Mouse (Mus musculus): Measurements from ENCODE around the gene Lrrtm4. TPM values are rescaled to one million over a fixed set of nuclear protein-coding genes. Genes with fewer than 3 reads are reported as not detected.

Gene Lrrtm4
- not detected for polyA plus RNA-seq (2017; shearing (Covaris generic))

DNA sequence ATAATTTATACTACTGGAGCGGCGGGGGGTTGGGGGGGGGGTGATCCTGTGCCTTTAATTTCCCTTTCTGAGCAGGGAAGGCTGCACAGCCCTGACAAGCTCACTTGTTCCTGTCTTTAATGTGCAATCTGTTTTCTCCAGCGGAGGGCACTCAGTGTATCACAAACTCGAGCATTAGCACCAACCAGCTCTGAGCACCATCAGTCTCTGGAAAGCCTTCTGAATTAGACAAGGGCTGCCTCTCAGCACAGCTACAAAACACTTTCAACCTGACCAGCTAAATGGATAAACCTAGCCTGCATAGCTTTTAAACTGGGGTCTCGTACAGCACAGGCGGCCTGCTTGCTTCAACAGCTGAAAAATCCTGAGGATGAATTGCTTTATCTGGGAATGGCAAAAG, at the start of gene Lrrtm4:
Gene Lrrtm4, plus strand, starts transcription at position 113 of the 400 bp plus-strand sequence.

Other genes with a start within 250 kb of the Lrrtm4 start
- gene Gm20594, start 201.0 kb upstream of the Lrrtm4 start, polyA plus RNA-seq (2017; shearing (Covaris generic)): not detected

Data from effector memory CD4-positive, alpha-beta T cell, adult 5 months (primary cell).